Mouse (Mus musculus) testis, adult 2 months (tissue): Measurements from ENCODE around the gene Rab3c.

Experiments used
- CTCF ChIP-seq: fragments of 200-500 bp; IDR thresholded peaks from 2 replicates; pipeline ENCODE4 v1.5.1; 2012; ENCODE audit warnings: low read depth, mild to moderate bottlenecking, inconsistent platforms, low read length, moderate library complexity; ENCODE audit not compliant: control insufficient read depth, insufficient read depth, insufficient replicate concordance
- POLR2A ChIP-seq: fragments of 200-500 bp; IDR thresholded peaks from 2 replicates; pipeline ENCODE4 v1.6.1; 2012; ENCODE audit warnings: low read depth, mild to moderate bottlenecking, inconsistent platforms, low read length, moderate library complexity; ENCODE audit not compliant: control insufficient read depth

DNA sequence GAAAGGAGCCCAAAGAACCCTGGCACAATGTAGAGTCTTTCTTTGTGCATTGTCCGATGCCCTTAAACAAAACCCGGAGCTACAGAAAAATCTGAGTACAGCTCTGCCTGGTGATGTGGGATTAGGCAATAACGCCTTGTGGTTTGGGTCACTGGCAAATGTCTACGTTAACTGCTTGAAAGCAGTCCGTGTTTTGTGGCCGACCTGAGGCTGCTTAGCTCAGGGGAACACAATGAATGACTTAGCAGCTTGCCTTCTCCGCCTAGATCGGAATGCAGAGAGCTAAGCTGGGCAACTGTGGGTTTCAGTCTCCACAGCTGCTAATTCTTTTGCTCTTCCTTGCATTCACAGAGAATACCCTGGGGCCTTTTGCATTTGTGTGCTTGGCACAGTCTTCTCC is 226.3 kb downstream of the Rab3c start:
- TF ChIP-seq CTCF (no peak), POLR2A (no peak)
